ENCODE assay signal across 9 mouse cellular contexts in the genomic region with DNA sequence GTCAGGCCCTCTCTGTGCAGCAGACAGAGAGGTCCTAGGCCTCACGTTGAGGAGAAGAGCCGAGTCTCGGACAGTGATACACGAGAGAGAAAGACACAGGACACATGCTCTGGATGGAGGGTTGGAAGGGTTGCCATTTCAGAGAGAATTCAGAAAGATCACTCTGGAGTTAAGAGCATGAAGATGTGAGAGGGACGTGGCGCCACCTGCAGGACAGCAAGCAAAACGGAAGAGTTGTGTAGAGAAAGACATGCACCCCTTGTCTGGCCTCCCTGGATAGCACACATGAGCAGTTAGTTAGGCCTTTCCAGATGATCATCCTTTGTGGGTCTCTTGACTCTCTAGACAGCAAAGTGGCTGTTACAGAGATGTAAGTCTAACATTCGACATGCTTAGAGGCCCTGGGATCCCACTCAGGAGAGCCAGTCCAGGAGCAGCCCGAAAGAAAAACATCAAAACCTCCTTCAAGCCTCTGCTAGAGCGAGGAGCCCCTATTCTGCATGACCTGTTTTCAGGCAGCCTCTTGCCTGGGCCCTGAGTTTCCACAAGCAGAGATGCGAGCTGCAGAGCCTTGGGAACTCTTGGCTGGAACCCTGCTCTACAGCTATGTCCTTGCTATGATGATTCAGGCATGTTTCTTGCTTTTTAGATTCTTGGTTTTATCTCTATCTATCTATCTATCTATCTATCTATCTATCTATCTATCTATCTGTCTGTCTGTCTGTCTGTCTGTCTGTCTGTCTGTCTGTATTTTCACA. TPM values are rescaled to one million over a fixed set of nuclear protein-coding genes. Genes with fewer than 3 reads are reported as not detected.
DNase-seq lines count a peak whose midpoint lies in the region; ATAC-seq and TF ChIP-seq lines count a peak whose summit lies in the region.
"Had no signal": no experiment of that assay in that cellular context is flagged by ENCODE, and none has a peak within 500 bp of the region (broad histone marks: within the 10 kb centered on the region; RNA-seq: fewer than 3 reads in every experiment).

No protein-coding gene starts in this region.

- H3K4me3 ChIP-seq in testis, adult 2 months (ENCODE audit: control insufficient read depth, low read depth, low read length): no peak overlapping the region
- H3K4me3 ChIP-seq in embryonic facial prominence, embryonic 10.5 days: no peak overlapping the region
- no peak overlapping the region for H3K4me3 ChIP-seq in intestine, postnatal 0 days (ENCODE audit: low read depth, low read length)
- H3K4me3 ChIP-seq in spleen, adult 2 months (ENCODE audit: extremely low read depth, insufficient read depth, insufficient read length): no peak overlapping the region
- H3K4me3 ChIP-seq: limb, embryonic 12.5 days had no signal

- DNase-seq in adrenal gland, postnatal 10 days: peak; percentile 80
- DNase-seq in adrenal gland, adult 8-10 months: no peak
- DNase-seq in testis, postnatal 14 days (ENCODE audit: low spot score): no peak
- DNase-seq in embryonic facial prominence, embryonic 10.5 days (ENCODE audit: low spot score): peak; percentile 79
- peak; percentile 74 to 77 for DNase-seq in lung, postnatal 4 days
- DNase-seq in spleen, adult 2 months (ENCODE audit: low read depth in 1 of 2, low spot score in 2 of 2): peak; percentile 47 to 59

- H3K27me3 ChIP-seq in testis, adult 2 months (ENCODE audit: control insufficient read depth, insufficient read depth, low read length): no peaks in the 10 kb centered on the region
- peaks cover 27% of the 10 kb centered on the region for H3K27me3 ChIP-seq in embryonic facial prominence, embryonic 10.5 days (replicated peaks; ENCODE audit: low read depth, poor library complexity, severe bottlenecking)
- H3K27me3 ChIP-seq in intestine, postnatal 0 days (replicated peaks; ENCODE audit: control insufficient read depth, insufficient read depth, low read length): 0 out of 2 replicates have a peak, but pooled peaks cover 3% of the 10 kb centered on the region
- H3K27me3 ChIP-seq in spleen, adult 2 months (ENCODE audit: control insufficient read depth, insufficient read depth, low read length): no peaks in the 10 kb centered on the region

- no peak overlapping the region for H3K9ac ChIP-seq in intestine, postnatal 0 days (ENCODE audit: low read depth, low read length)
- H3K9ac ChIP-seq: limb, embryonic 12.5 days had no signal

- no peaks in the 10 kb centered on the region for H3K36me3 ChIP-seq in testis, adult 2 months (ENCODE audit: control insufficient read depth, insufficient read depth, low read length)
- H3K36me3 ChIP-seq in embryonic facial prominence, embryonic 10.5 days (replicated peaks): no peaks in the 10 kb centered on the region
- H3K36me3 ChIP-seq in intestine, postnatal 0 days (ENCODE audit: control insufficient read depth, insufficient read depth): no peaks in the 10 kb centered on the region
- no peaks in the 10 kb centered on the region for H3K36me3 ChIP-seq in spleen, adult 2 months (ENCODE audit: control insufficient read depth, insufficient read depth, low read length)
- H3K36me3 ChIP-seq: limb, embryonic 12.5 days had no signal

- peak; percentile 62; the same call in 1 of the 2 replicates for TF ChIP-seq CTCF in testis, adult 2 months (IDR thresholded peaks at IDR 0.05; ENCODE audit: control insufficient read depth, insufficient read depth, insufficient replicate concordance, low read depth, low read length)
- TF ChIP-seq CTCF in intestine, postnatal 0 days (IDR thresholded peaks at IDR 0.05; ENCODE audit: low read depth): peak; percentile 95
- TF ChIP-seq CTCF in spleen, adult 2 months (IDR thresholded peaks at IDR 0.05; ENCODE audit: extremely low read depth, insufficient read depth, insufficient read length, insufficient replicate concordance): peak; percentile 84; the same call in 1 of the 2 replicates

- 43% methylated on average over 11 of the region's 11 CpGs for WGBS in embryonic facial prominence, embryonic 10.5 days
- 43% methylated on average over 11 of the region's 11 CpGs for WGBS in intestine, postnatal 0 days
- 39% methylated on average over 11 of the region's 11 CpGs for WGBS in spleen, adult 2 months

- H3K9me3 ChIP-seq in embryonic facial prominence, embryonic 10.5 days: no peaks in the 10 kb centered on the region
- H3K9me3 ChIP-seq in intestine, postnatal 0 days (ENCODE audit: control insufficient read depth): no peaks in the 10 kb centered on the region
- H3K9me3 ChIP-seq: limb, embryonic 12.5 days had no signal

- ATAC-seq in intestine, postnatal 0 days: peak; percentile 42; the same call in 1 of the 2 replicates

- no peak for TF ChIP-seq POLR2A in testis, adult 2 months (IDR thresholded peaks at IDR 0.05; ENCODE audit: control insufficient read depth, low read depth, low read length)
- no peak for TF ChIP-seq POLR2A in spleen, adult 2 months (IDR thresholded peaks at IDR 0.05; ENCODE audit: low read depth, low read length)

- no peaks in the 10 kb centered on the region for H3K4me1 ChIP-seq in testis, adult 2 months (ENCODE audit: control insufficient read depth, insufficient read depth, low read length)
- H3K4me1 ChIP-seq in embryonic facial prominence, embryonic 10.5 days: no peaks in the 10 kb centered on the region
- H3K4me1 ChIP-seq in intestine, postnatal 0 days (replicated peaks; ENCODE audit: control insufficient read depth, insufficient read depth, low read length): no peaks in the 10 kb centered on the region
- peaks cover 4% of the 10 kb centered on the region; the same call in 1 of the 2 replicates for H3K4me1 ChIP-seq in spleen, adult 2 months (ENCODE audit: control insufficient read depth, insufficient read depth, insufficient read length)

- H3K4me2 ChIP-seq in intestine, postnatal 0 days (replicated peaks; ENCODE audit: low read depth): no peak overlapping the region
- H3K4me2 ChIP-seq: limb, embryonic 12.5 days had no signal

- H3K27ac ChIP-seq in testis, adult 2 months (ENCODE audit: control insufficient read depth, insufficient read depth, low read depth, low read length): no peak overlapping the region
- no peak overlapping the region for H3K27ac ChIP-seq in embryonic facial prominence, embryonic 10.5 days (replicated peaks)
- no peak overlapping the region for H3K27ac ChIP-seq in intestine, postnatal 0 days (ENCODE audit: low read depth, low read length)
- H3K27ac ChIP-seq in spleen, adult 2 months (ENCODE audit: insufficient read depth, low read length): no peak overlapping the region
- H3K27ac ChIP-seq: limb, embryonic 12.5 days had no signal

RNA-seq across cellular contexts. Expression of a gene that starts 18.8 kb away (rescaled TPM):
- 10 to 100 TPM; 54.9 to 59.2 TPM for total RNA-seq in adrenal gland, postnatal 10 days (2021)
- total RNA-seq in adrenal gland, adult 8-10 months (2022): 100 to 1,000 TPM in 1 of 4 experiments, 10 to 100 TPM in 3; 78.4 to 112 (median 83.7) TPM
- 101 and 103 TPM in 2 replicates for polyA plus RNA-seq in testis, adult 2 months (2012; rRNA removed)
- polyA plus RNA-seq in embryonic facial prominence, embryonic 10.5 days (2016; fragmentation: Nextera tagmentation; extraction: Ambion mirVana): 10.3 and 10.9 TPM in 2 replicates
- polyA plus RNA-seq in intestine, postnatal 0 days (2015; fragmentation: Nextera tagmentation; extraction: Ambion mirVana): 20.6 and 20.7 TPM in 2 replicates
- polyA plus RNA-seq in spleen, adult 2 months (2012; rRNA removed): 56.4 and 76.9 TPM in 2 replicates

RNA-seq across cellular contexts. Expression of a gene that starts 33.6 kb away (rescaled TPM):
- total RNA-seq in adrenal gland, postnatal 10 days (2021): 10 to 100 TPM; 14.2 to 15.5 TPM
- total RNA-seq in adrenal gland, adult 8-10 months (2022): 10 to 100 TPM; 18.1 to 27.3 (median 23.6) TPM
- 1.5 and 1.6 TPM in 2 replicates for polyA plus RNA-seq in testis, adult 2 months (2012; rRNA removed)
- polyA plus RNA-seq in embryonic facial prominence, embryonic 10.5 days (2016; fragmentation: Nextera tagmentation; extraction: Ambion mirVana): 8.9 and 9.8 TPM in 2 replicates
- 61.5 and 65.2 TPM in 2 replicates for polyA plus RNA-seq in intestine, postnatal 0 days (2015; fragmentation: Nextera tagmentation; extraction: Ambion mirVana)
- 3.5 and 4.6 TPM in 2 replicates for polyA plus RNA-seq in spleen, adult 2 months (2012; rRNA removed)

RNA-seq across cellular contexts. Expression of a gene that starts 43.8 kb away (rescaled TPM):
- under 1 TPM in 1 of 2 experiments, not detected in 1; 0.12 TPM for total RNA-seq in adrenal gland, postnatal 10 days (2021)
- not detected for total RNA-seq in adrenal gland, adult 8-10 months (2022)
- 0.06 TPM in 1 of 2 replicates, not detected in the other for polyA plus RNA-seq in testis, adult 2 months (2012; rRNA removed)
- 3.7 and 4.1 TPM in 2 replicates for polyA plus RNA-seq in embryonic facial prominence, embryonic 10.5 days (2016; fragmentation: Nextera tagmentation; extraction: Ambion mirVana)
- 54.3 and 56.9 TPM in 2 replicates for polyA plus RNA-seq in intestine, postnatal 0 days (2015; fragmentation: Nextera tagmentation; extraction: Ambion mirVana)
- polyA plus RNA-seq in spleen, adult 2 months (2012; rRNA removed): 7.4 and 11.6 TPM in 2 replicates
- polyA plus RNA-seq: limb, embryonic 12.5 days had no signal

Comparison
In these comparisons a context has a peak if more than half of its experiments do, and no peak if none do; other contexts are left out.
1. DNase-seq: peak in adrenal gland, postnatal 10 days (single experiment), embryonic facial prominence, embryonic 10.5 days (single experiment), lung, postnatal 4 days (2 of 2) and spleen, adult 2 months (2 of 2); none in adrenal gland, adult 8-10 months (single experiment) and testis, postnatal 14 days (single experiment).
2. Peak in every context shown above with its lines, with median percentiles within 50 percentile points of each other: CTCF ChIP-seq.